Mouse (Mus musculus): Measurements from ENCODE around the gene Thbs2.

DNA sequence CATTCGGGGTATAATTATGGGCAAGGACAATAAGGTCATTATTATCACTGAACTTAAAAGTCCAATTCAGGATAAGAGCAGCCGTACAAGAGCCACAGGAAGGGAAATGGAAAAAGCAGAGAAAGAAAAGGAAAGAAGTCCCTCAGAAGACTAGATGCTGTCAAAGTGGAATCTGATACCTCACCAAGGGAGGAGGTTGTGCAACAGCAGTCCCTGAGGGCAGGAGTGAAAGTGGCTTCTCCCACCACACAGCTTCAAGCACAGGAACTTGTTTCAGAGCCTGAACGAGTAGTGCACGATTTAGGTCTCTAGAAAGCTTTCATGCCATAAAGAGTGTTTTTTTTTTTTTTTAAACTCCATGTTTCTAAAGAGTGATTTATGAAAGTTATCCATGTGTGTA lies 65.1 kb downstream of the Thbs2 start:
- no peak for TF ChIP-seq POLR2A (IDR thresholded peaks at IDR 0.05; ENCODE audit: control insufficient read depth, low read depth, low read length)
- TF ChIP-seq CTCF (IDR thresholded peaks at IDR 0.05; ENCODE audit: control insufficient read depth, insufficient read depth, insufficient replicate concordance, low read depth, low read length) = no peak

Measured in testis, adult 2 months (tissue).